Mouse (Mus musculus) lung, postnatal 0 days (tissue): ENCODE results near the gene Cnot1.

Source experiments
- CTCF ChIP-seq: IDR thresholded peaks from 2 replicates; pipeline ENCODE4 v1.5.1; 2016; ENCODE audit warnings: antibody characterized with exemption, mild to moderate bottlenecking
- EP300 ChIP-seq: IDR thresholded peaks from 2 replicates; pipeline ENCODE4 v1.6.1; 2016; ENCODE audit warnings: antibody characterized with exemption, mild to moderate bottlenecking, control low read depth

DNA sequence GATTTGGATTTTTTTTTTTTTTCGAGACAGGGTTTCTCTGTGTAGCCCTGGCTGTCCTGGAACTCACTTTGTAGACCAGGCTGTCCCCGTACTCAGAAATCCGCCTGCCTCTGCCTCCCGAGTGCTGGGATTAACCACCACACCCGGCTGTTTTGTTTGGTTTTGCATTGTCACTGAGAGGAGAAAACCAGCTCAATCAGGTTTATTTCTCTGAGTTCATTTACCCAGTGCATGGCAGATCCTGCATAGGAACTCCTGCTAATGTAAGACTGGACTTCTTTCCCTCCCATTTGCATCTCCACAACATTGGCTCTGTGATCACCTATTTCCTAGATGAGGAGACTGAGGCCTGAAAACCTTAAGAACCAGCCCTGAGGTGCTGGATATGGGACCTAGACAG, 14.8 kb upstream of the Cnot1 start:
- no peak for TF ChIP-seq CTCF
- TF ChIP-seq EP300: no peak
